Mouse (Mus musculus) heart, postnatal 0 days (tissue): Measurements from ENCODE around the gene Ror2. TPM values are rescaled to one million over a fixed set of nuclear protein-coding genes. Genes with fewer than 3 reads are reported as not detected.
A peak's percentile ranks its signal among the peaks of the same experiment; 100 is the strongest.

Experiments used
- ATAC-seq: fragments of 200-750 bp; cut with Nextera tagmentation; 2 replicates; pipeline ENCODE4 v1.8.0; 2017; ENCODE audit warnings: low read depth, moderate number of reproducible peaks, moderate library complexity; ENCODE audit not compliant: insufficient read depth
- DNase-seq: peaks from one replicate; pipeline ENCODE4 v3.0.0-alpha.2; 2016; ENCODE audit warnings: low spot score
- H3K27ac ChIP-seq: fragments of 300-500 bp; sonication (generic); 2 replicates; pipeline ENCODE4 v1.5.1; 2014; ENCODE audit warnings: low read depth, mild to moderate bottlenecking
- H3K27me3 ChIP-seq: fragments of 300-500 bp; sonication (generic); 2 replicates; pipeline ENCODE4 v1.6.1; 2014; ENCODE audit warnings: low read length, mixed read lengths; ENCODE audit not compliant: control insufficient read depth, insufficient read depth
- H3K36me3 ChIP-seq: fragments of 300-500 bp; sonication (generic); replicated peaks from 2 replicates; pipeline ENCODE4 v1.6.1; 2014; ENCODE audit warnings: low read length, mixed read lengths; ENCODE audit not compliant: control insufficient read depth, insufficient read depth
- H3K4me1 ChIP-seq: fragments of 300-500 bp; sonication (generic); 2 replicates; pipeline ENCODE4 v1.6.1; 2014; ENCODE audit warnings: antibody characterized with exemption; ENCODE audit not compliant: control insufficient read depth, insufficient read depth
- H3K4me2 ChIP-seq: fragments of 300-500 bp; sonication (generic); 2 replicates; pipeline ENCODE4 v1.6.1; 2014; ENCODE audit warnings: low read depth, mild to moderate bottlenecking, low read length, moderate library complexity
- H3K4me3 ChIP-seq: fragments of 300-500 bp; sonication (generic); 2 replicates; pipeline ENCODE4 v1.5.1; 2014; ENCODE audit warnings: low read depth, low read length
- H3K9ac ChIP-seq: fragments of 300-500 bp; sonication (generic); replicated peaks from 2 replicates; pipeline ENCODE4 v1.6.1; 2014; ENCODE audit warnings: low read depth, low read length, mixed read lengths
- H3K9me3 ChIP-seq: fragments of 300-500 bp; sonication (generic); replicated peaks from 2 replicates; pipeline ENCODE4 v1.6.1; 2016; ENCODE audit warnings: low read length; ENCODE audit not compliant: control insufficient read depth
- CTCF ChIP-seq: IDR thresholded peaks from 2 replicates; pipeline ENCODE4 v1.5.1; 2016; ENCODE audit warnings: antibody characterized with exemption, control low read depth, low read depth
- EP300 ChIP-seq: IDR thresholded peaks from 2 replicates; pipeline ENCODE4 v1.6.1; 2016; ENCODE audit warnings: antibody characterized with exemption, low read depth
- WGBS: fragments of 180-500 bp; shearing (Covaris S2); extraction: QIAGEN DNeasy Blood & Tissue Kit; methylation state at CpG from one replicate; pipeline ENCODE4 v1.1.7; 2014; 5-methylcytosine and 5-hydroxymethylcytosine counted together
- polyA plus RNA-seq: library from polyadenylated mRNA; unstranded; fragments of >200 nt; fragmentation: Nextera tagmentation; extraction: Ambion mirVana; gene quantifications from 2 replicates; pipeline ENCODE4 v1.2.1, GENCODE M21; 2015
- total RNA-seq: library from RNA; depleted of rRNA; stranded (reverse); fragments of >200 nt; gene quantifications from 2 replicates; pipeline ENCODE4 v1.2.3, GENCODE M21; 2014; ENCODE audit warnings: low replicate concordance

The Ror2 gene
- total and polyA plus RNA-seq, 2 experiments from 2014 or later = 6.6 to 19.1 TPM

DNA sequence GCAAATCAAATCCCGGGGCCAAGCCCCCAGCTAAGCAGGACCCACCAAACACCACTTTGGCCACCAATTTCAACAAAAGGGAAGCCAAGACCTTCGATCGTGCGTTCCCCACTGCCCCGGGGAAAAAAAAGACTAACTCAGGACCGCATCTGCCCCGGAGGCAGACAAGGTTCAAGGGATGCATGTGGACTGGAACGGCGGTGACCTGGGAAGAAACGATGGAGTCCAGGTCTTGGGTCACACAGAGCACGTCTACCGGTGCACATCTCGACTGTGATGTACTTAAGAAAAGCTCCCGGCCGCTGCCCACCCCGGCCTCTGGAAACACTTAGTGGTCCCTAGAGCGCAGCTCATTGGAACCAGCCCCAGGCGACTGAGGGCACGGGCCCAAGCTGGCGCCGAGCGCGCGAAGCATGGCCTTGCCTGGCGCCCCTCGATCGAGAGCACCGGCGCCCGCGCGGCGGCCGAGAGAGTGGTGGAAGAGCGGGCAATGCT is 616 bp downstream of the Ror2 start:
- peak overlapping the region; percentile 63 for H3K27ac ChIP-seq
- H3K9me3 ChIP-seq = no peaks in the 10 kb centered on the region
- H3K4me2 ChIP-seq = peak overlapping the region; percentile 71
- DNase-seq (peak; percentile 25), ATAC-seq (peak; percentile 59)
- H3K36me3 ChIP-seq = no peaks in the 10 kb centered on the region
- under 1% methylated on average over 35 of the region's 35 CpGs for WGBS
- peaks cover 24% of the 10 kb centered on the region for H3K4me1 ChIP-seq
- peaks cover 6% of the 10 kb centered on the region; the same call in 1 of the 2 replicates for H3K27me3 ChIP-seq
- peak overlapping the region; percentile 72 for H3K9ac ChIP-seq
- no peak for TF ChIP-seq EP300
- no peak for TF ChIP-seq CTCF
- H3K4me3 ChIP-seq = peak overlapping the region; percentile 70

GRCm38 (mm10) chr13:53284740-53285191 is 1.2 kb downstream of the Ror2 start:
- ATAC-seq = no peak
- no peak for TF ChIP-seq CTCF
- TF ChIP-seq EP300 = no peak

DNA sequence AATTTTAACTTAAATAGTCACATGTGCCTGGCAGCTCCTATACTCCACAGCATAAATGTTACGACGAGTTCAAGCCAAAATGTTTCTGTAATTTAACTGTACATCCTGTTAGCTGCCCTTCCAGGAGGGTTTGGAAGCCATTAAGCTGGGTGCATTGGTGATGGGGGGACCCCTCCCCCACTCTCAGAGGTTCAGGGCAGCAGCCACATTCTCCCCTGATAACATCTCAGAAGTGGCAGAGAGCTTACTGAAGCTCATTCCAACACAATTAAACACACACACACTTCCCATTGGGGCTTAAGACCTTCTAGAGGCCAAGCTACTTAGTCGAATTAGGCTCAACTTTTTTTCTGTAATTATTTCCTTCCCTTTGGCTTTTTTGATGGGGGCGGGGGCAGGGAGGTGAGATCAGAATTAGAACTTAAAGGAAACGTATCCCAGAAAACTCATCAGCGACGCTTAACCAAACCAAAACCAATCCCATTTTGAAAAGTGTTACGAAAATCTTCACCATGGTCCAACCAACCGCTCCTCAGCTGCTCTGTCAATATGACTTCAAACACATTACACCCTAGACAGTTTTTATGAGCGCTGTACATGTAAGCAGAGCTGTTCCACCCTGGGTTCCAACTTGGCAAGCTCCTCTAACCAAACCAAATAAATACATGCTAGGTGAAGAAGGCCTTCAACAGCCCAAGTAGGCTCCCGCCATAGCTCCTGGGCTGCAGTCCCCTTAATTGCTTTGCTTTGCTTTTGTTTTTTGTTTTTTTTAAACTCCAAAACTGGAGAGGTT is 4.1 kb downstream of the Ror2 start:
- WGBS = 47% methylated on average over 11 of the region's 11 CpGs
- peak overlapping the region; percentile 22 for H3K4me2 ChIP-seq
- H3K27me3 ChIP-seq = no peaks in the 10 kb centered on the region
- peaks cover 32% of the 10 kb centered on the region for H3K4me1 ChIP-seq
- H3K4me3 ChIP-seq = no peak overlapping the region
- H3K9ac ChIP-seq = no peak overlapping the region
- H3K9me3 ChIP-seq = no peaks in the 10 kb centered on the region
- DNase-seq (no peak), ATAC-seq (no peak)
- no peaks in the 10 kb centered on the region for H3K36me3 ChIP-seq
- TF ChIP-seq CTCF = no peak
- TF ChIP-seq EP300 = no peak
- H3K27ac ChIP-seq = peak overlapping the region; percentile 61; the same call in 1 of the 2 replicates

More at GRCm38 (mm10) chr13:53284740-53285191, 1.2 kb downstream of the Ror2 start:
- Histone ChIP-seq H3K4me2 (peak overlapping the region; percentile 71), H3K9ac (peak overlapping the region; percentile 72), H3K27ac (peak overlapping the region; percentile 16), H3K4me3 (peak overlapping the region; percentile 70), H3K9me3 (no peaks in the 10 kb centered on the region), H3K4me1 (peaks cover 24% of the 10 kb centered on the region), H3K27me3 (peaks cover 6% of the 10 kb centered on the region; the same call in 1 of the 2 replicates), H3K36me3 (no peaks in the 10 kb centered on the region)
- no peak for DNase-seq
- WGBS = 5% methylated on average over 17 of the region's 17 CpGs

DNA sequence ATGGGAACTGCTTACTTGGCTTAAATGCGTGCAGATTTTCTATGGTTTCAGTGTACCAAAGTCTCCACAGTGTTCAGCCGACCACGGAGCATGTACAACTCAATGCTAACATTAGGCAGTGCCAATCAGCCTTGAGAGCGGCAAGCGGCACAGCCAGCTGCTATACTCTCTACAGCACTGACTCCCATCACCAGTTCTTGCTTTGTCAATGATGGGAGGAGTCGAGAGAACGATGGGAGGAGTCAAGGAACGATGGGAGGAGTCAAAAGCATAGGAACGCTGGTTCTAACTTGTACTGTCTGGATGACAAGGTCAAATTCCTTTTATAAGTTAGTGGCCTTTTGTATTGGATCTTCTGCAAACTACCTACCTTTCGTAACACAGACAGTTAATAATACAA is 7.0 kb downstream of the Ror2 start:
- Histone ChIP-seq H3K36me3 (no peaks in the 10 kb centered on the region), H3K27ac (no peak overlapping the region), H3K9ac (no peak overlapping the region), H3K4me1 (peaks cover 31% of the 10 kb centered on the region), H3K27me3 (no peaks in the 10 kb centered on the region), H3K4me3 (no peak overlapping the region), H3K4me2 (no peak overlapping the region), H3K9me3 (no peaks in the 10 kb centered on the region)
- ATAC-seq (no peak; the same call in 1 of the 2 replicates), DNase-seq (no peak)
- 46% methylated on average over 10 of the region's 10 CpGs for WGBS
- no peak for TF ChIP-seq EP300
- TF ChIP-seq CTCF = no peak

- no peak for ATAC-seq
- DNase-seq = no peak
- WGBS = 64% methylated on average over 7 of the region's 7 CpGs
- H3K4me2 ChIP-seq = no peak overlapping the region
- H3K4me3 ChIP-seq = no peak overlapping the region
- TF ChIP-seq CTCF (no peak), EP300 (no peak)
- no peaks in the 10 kb centered on the region for H3K36me3 ChIP-seq
- 0 out of 2 replicates have a peak overlapping the region, but pooled peaks have one; percentile 36 for H3K9ac ChIP-seq
- H3K4me1 ChIP-seq = peaks cover 28% of the 10 kb centered on the region
- H3K27ac ChIP-seq = 0 out of 2 replicates have a peak overlapping the region, but pooled peaks have one; percentile 4
- no peaks in the 10 kb centered on the region for H3K9me3 ChIP-seq
- H3K27me3 ChIP-seq = no peaks in the 10 kb centered on the region
These were observed 9.5 kb downstream of the Ror2 start for GRCm38 (mm10) chr13:53276381-53276780.
